Mouse (Mus musculus) ES-E14 (cell line): ENCODE results near the gene Map4k5.

ENCODE experiments used
- MAFK ChIP-seq: IDR thresholded peaks from 2 replicates; pipeline ENCODE4 v1.6.1; 2014; ENCODE audit warnings: mild to moderate bottlenecking, low read depth, low read length, inconsistent platforms; ENCODE audit not compliant: insufficient read depth
- ZNF384 ChIP-seq: IDR thresholded peaks from 2 replicates; pipeline ENCODE4 v1.6.1; 2012; ENCODE audit warnings: low read depth, low read length, inconsistent platforms

DNA sequence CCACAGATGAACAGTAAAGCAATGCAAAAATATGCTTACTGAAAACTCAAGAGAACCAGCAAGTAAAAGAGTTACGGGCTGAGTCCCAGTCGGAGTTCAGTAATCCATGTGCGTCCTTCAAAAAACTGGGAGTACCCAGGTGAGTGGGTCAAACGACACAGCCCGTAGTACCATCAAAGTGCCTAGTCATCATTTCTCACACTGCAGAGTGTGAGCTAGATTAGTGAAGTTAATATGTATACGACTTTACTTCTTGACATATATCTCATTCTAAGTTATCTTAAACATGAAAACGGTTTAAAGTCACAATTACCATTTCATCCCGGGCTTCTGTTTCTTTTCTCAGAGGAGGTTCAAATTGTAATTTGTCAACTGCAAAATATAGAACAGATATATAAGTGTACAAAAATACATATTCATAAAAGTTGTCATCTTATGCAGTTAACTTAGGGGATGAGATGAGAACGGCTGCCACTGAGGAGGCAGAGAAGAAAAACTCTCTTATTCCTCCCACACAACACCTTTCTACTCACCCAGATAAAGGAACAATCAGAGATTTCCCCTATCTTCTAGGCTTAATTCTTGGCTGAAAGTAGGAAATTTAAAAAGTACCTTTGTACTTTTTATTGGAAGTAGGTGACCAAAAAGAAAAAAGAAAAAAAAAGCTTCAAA is 61.6 kb downstream of the Map4k5 start:
- TF ChIP-seq ZNF384 = no peak
- TF ChIP-seq MAFK = peak; percentile 68
